Mouse (Mus musculus): ENCODE results near the gene Trp53bp2. TPM values are rescaled to one million over a fixed set of nuclear protein-coding genes. Genes with fewer than 3 reads are reported as not detected.

Gene Trp53bp2
- polyA plus RNA-seq, 1 experiment = 12.5 TPM

- no peak overlapping the region for H3K4me3 ChIP-seq (ENCODE audit: insufficient read depth, low read length)
- TF ChIP-seq CTCF (IDR thresholded peaks at IDR 0.05; ENCODE audit: low read depth, low read length) = no peak
- TF ChIP-seq POLR2A (IDR thresholded peaks at IDR 0.05; ENCODE audit: borderline replicate concordance, low read depth, low read length) = no peak
- H3K4me1 ChIP-seq (ENCODE audit: control insufficient read depth, insufficient read depth, low read length) = peaks cover 33% of the 10 kb centered on the region
- H3K27ac ChIP-seq (ENCODE audit: insufficient read depth, low read depth, low read length) = no peak overlapping the region
Observed at GRCm38 (mm10) chr1:182503206-182503900, 94.4 kb downstream of the Trp53bp2 start.

- TF ChIP-seq CTCF (IDR thresholded peaks at IDR 0.05; ENCODE audit: low read depth, low read length) = no peak
- TF ChIP-seq POLR2A (IDR thresholded peaks at IDR 0.05; ENCODE audit: borderline replicate concordance, low read depth, low read length) = no peak
- Histone ChIP-seq H3K4me3 (ENCODE audit: insufficient read depth, low read length) (0 out of 2 replicates have a peak overlapping the region, but pooled peaks have one; percentile 13), H3K27ac (ENCODE audit: insufficient read depth, low read depth, low read length) (peak overlapping the region; percentile 26; the same call in 1 of the 2 replicates), H3K4me1 (ENCODE audit: control insufficient read depth, insufficient read depth, low read length) (peaks cover 33% of the 10 kb centered on the region)
Observed at GRCm38 (mm10) chr1:182504223-182504622, 95.3 kb downstream of the Trp53bp2 start.

- H3K4me3 ChIP-seq (ENCODE audit: insufficient read depth, low read length) = no peak overlapping the region
- peaks cover 33% of the 10 kb centered on the region for H3K4me1 ChIP-seq (ENCODE audit: control insufficient read depth, insufficient read depth, low read length)
- TF ChIP-seq POLR2A (IDR thresholded peaks at IDR 0.05; ENCODE audit: borderline replicate concordance, low read depth, low read length) (no peak), CTCF (IDR thresholded peaks at IDR 0.05; ENCODE audit: low read depth, low read length) (no peak)
- no peak overlapping the region for H3K27ac ChIP-seq (ENCODE audit: insufficient read depth, low read depth, low read length)
Observed at GRCm38 (mm10) chr1:182505291-182505690, 96.3 kb downstream of the Trp53bp2 start.

- H3K4me3 ChIP-seq (ENCODE audit: insufficient read depth, low read length) = no peak overlapping the region
- H3K4me1 ChIP-seq (ENCODE audit: control insufficient read depth, insufficient read depth, low read length) = peaks cover 38% of the 10 kb centered on the region
- TF ChIP-seq CTCF (IDR thresholded peaks at IDR 0.05; ENCODE audit: low read depth, low read length) (no peak), POLR2A (IDR thresholded peaks at IDR 0.05; ENCODE audit: borderline replicate concordance, low read depth, low read length) (no peak)
- H3K27ac ChIP-seq (ENCODE audit: insufficient read depth, low read depth, low read length) = peak overlapping the region; percentile 70
Observed at GRCm38 (mm10) chr1:182506229-182506986, 97.4 kb downstream of the Trp53bp2 start.

- TF ChIP-seq CTCF (IDR thresholded peaks at IDR 0.05; ENCODE audit: low read depth, low read length) (no peak), POLR2A (IDR thresholded peaks at IDR 0.05; ENCODE audit: borderline replicate concordance, low read depth, low read length) (no peak)
- no peak overlapping the region for H3K4me3 ChIP-seq (ENCODE audit: insufficient read depth, low read length)
Observed at GRCm38 (mm10) chr1:182509110-182509797, 100.3 kb downstream of the Trp53bp2 start.

GRCm38 (mm10) chr1:182511073-182511472, 102.1 kb downstream of the Trp53bp2 start:
- no peak overlapping the region for H3K4me3 ChIP-seq (ENCODE audit: insufficient read depth, low read length)
- no peak overlapping the region; the same call in 1 of the 2 replicates for H3K27ac ChIP-seq (ENCODE audit: insufficient read depth, low read depth, low read length)
- peak; percentile 6; the same call in 1 of the 2 replicates for TF ChIP-seq CTCF (IDR thresholded peaks at IDR 0.05; ENCODE audit: low read depth, low read length)
- TF ChIP-seq POLR2A (IDR thresholded peaks at IDR 0.05; ENCODE audit: borderline replicate concordance, low read depth, low read length) = no peak
- peaks cover 51% of the 10 kb centered on the region for H3K4me1 ChIP-seq (ENCODE audit: control insufficient read depth, insufficient read depth, low read length)

More at GRCm38 (mm10) chr1:182509110-182509797, 100.3 kb downstream of the Trp53bp2 start:
- Histone ChIP-seq H3K4me1 (ENCODE audit: control insufficient read depth, insufficient read depth, low read length) (peaks cover 51% of the 10 kb centered on the region), H3K27ac (ENCODE audit: insufficient read depth, low read depth, low read length) (no peak overlapping the region)

- TF ChIP-seq POLR2A (IDR thresholded peaks at IDR 0.05; ENCODE audit: borderline replicate concordance, low read depth, low read length) (no peak), CTCF (IDR thresholded peaks at IDR 0.05; ENCODE audit: low read depth, low read length) (no peak)
- peak overlapping the region; percentile 84 for H3K27ac ChIP-seq (ENCODE audit: insufficient read depth, low read depth, low read length)
- H3K4me1 ChIP-seq (ENCODE audit: control insufficient read depth, insufficient read depth, low read length) = peaks cover 50% of the 10 kb centered on the region
- H3K4me3 ChIP-seq (ENCODE audit: insufficient read depth, low read length) = peak overlapping the region; percentile 27
Observed at GRCm38 (mm10) chr1:182511778-182512177, 102.8 kb downstream of the Trp53bp2 start.

Other genes starting within 250 kb of the Trp53bp2 start
- not detected in 2 replicates for gene Vmn1r1, start 244.7 kb upstream of the Trp53bp2 start, polyA plus RNA-seq (2012; ENCODE audit: insufficient read depth, insufficient read length, missing spikeins)
- gene Degs1, start 126.4 kb upstream of the Trp53bp2 start, polyA plus RNA-seq (2012; ENCODE audit: insufficient read depth, insufficient read length, missing spikeins) = 206 and 226 TPM in 2 replicates
- 18.6 and 23.6 TPM in 2 replicates for gene Fbxo28, start 67.5 kb upstream of the Trp53bp2 start, polyA plus RNA-seq (2012; ENCODE audit: insufficient read depth, insufficient read length, missing spikeins)
- 132 and 135 TPM in 2 replicates for gene Capn2, start 108.4 kb downstream of the Trp53bp2 start, polyA plus RNA-seq (2012; ENCODE audit: insufficient read depth, insufficient read length, missing spikeins)
- not detected in 2 replicates for gene Capn8, start 155.8 kb downstream of the Trp53bp2 start, polyA plus RNA-seq (2012; ENCODE audit: insufficient read depth, insufficient read length, missing spikeins)